Mouse (Mus musculus) heart, embryonic 11.5 days (tissue): ENCODE results near the gene Thg1l. TPM values are rescaled to one million over a fixed set of nuclear protein-coding genes. Genes with fewer than 3 reads are reported as not detected.

Experiments used
- ATAC-seq: fragments of 200-750 bp; cut with Nextera tagmentation; replicated peaks from 2 replicates; pipeline ENCODE4 v1.8.0; 2017; ENCODE audit warnings: moderate library complexity; ENCODE audit not compliant: insufficient number of reproducible peaks, low FRiP score, low TSS enrichment
- H3K27ac ChIP-seq: fragments of 300-500 bp; sonication (generic); 2 replicates; pipeline ENCODE4 v1.5.1; 2014; ENCODE audit warnings: mild to moderate bottlenecking, low read depth, low read length
- H3K27me3 ChIP-seq: fragments of 300-500 bp; sonication (generic); 2 replicates; pipeline ENCODE4 v1.6.1; 2014; ENCODE audit warnings: mild to moderate bottlenecking, low read length, mixed read lengths; ENCODE audit not compliant: control insufficient read depth, insufficient read depth
- H3K36me3 ChIP-seq: fragments of 300-500 bp; sonication (generic); 2 replicates; pipeline ENCODE4 v1.6.1; 2014; ENCODE audit warnings: mild to moderate bottlenecking, low read length, moderate library complexity, mixed read lengths; ENCODE audit not compliant: control insufficient read depth, insufficient read depth
- H3K4me1 ChIP-seq: fragments of 300-500 bp; sonication (generic); 2 replicates; pipeline ENCODE4 v1.6.1; 2014; ENCODE audit warnings: low read length; ENCODE audit not compliant: control insufficient read depth, insufficient read depth
- H3K4me2 ChIP-seq: fragments of 300-500 bp; sonication (generic); 2 replicates; pipeline ENCODE4 v1.6.1; 2014; ENCODE audit warnings: mild to moderate bottlenecking, moderate library complexity
- H3K4me3 ChIP-seq: fragments of 300-500 bp; sonication (generic); 2 replicates; pipeline ENCODE4 v1.5.1; 2014; ENCODE audit warnings: low read depth, low read length
- H3K9ac ChIP-seq: fragments of 300-500 bp; sonication (generic); 2 replicates; pipeline ENCODE4 v1.6.1; 2014; ENCODE audit warnings: mild to moderate bottlenecking, low read depth, low read length, moderate library complexity
- H3K9me3 ChIP-seq: fragments of 300-500 bp; sonication (generic); replicated peaks from 2 replicates; pipeline ENCODE4 v1.6.1; 2016; ENCODE audit warnings: low read length; ENCODE audit not compliant: control insufficient read depth
- WGBS: fragments of 180-500 bp; shearing (Covaris S2); extraction: QIAGEN DNeasy Blood & Tissue Kit; methylation state at CpG from one replicate; pipeline ENCODE4 v1.1.7; 2014; ENCODE audit not compliant: insufficient replicate concordance; 5-methylcytosine and 5-hydroxymethylcytosine counted together
- polyA plus RNA-seq: library from polyadenylated mRNA; unstranded; fragments of >200 nt; fragmentation: Nextera tagmentation; extraction: Ambion mirVana; gene quantifications from 2 replicates; pipeline ENCODE4 v1.2.1, GENCODE M21; 2014

Thg1l gene
- polyA plus RNA-seq, 1 experiment from 2014 or later: 9.5 TPM

DNA sequence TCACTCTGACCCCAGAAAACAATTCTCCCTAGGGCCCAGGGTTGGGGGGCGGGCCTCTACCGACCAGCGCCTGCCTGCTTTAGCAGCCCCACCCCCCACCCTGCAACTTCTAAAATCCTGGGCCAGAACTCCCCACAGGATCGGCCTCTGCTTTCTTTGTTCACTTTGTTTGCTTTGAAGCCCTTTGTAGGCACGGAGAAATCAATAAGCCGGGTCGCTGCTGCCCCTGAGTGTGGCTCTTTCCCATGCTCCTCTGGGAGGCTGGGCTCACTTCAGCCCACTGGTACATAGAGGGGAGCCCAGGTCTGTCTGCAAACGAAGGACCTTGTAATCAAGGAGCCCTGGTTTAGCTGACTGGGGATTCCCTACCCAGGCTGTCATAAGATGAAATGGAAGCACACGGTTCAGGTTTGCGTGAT, 33.8 kb downstream of the Thg1l start:
- Histone ChIP-seq H3K4me2 (peak overlapping the region; percentile 46), H3K9ac (0 out of 2 replicates have a peak overlapping the region, but pooled peaks have one; percentile 47), H3K9me3 (no peaks in the 10 kb centered on the region), H3K36me3 (no peaks in the 10 kb centered on the region), H3K27ac (no peak overlapping the region), H3K27me3 (no peaks in the 10 kb centered on the region), H3K4me1 (peaks cover 4% of the 10 kb centered on the region; the same call in 1 of the 2 replicates), H3K4me3 (no peak overlapping the region)
- no peak for ATAC-seq
- 18% methylated on average over 10 of the region's 10 CpGs for WGBS

DNA sequence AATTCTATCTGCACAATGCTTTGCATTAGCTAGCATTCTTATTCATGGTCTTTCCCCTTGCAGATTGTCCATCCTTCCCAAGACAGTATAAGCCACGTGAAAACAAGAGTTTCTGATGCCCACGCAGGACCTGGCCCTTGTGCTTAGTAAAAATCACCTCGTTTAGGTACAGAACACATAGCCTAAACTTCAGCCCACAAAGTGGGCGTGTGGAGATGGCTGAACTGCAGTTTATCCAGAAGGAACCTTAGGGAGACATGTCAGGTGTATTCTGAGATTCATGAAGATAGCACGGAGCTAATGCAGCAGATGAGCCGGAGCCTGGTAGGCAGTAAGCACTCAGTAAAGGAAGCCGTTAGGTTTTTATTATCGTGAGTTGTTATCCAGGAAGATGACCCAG, 34.3 kb downstream of the Thg1l start:
- peaks cover 4% of the 10 kb centered on the region; the same call in 1 of the 2 replicates for H3K4me1 ChIP-seq
- 59% methylated on average over 8 of the region's 8 CpGs for WGBS
- H3K27ac ChIP-seq: no peak overlapping the region
- H3K4me3 ChIP-seq: no peak overlapping the region
- peak overlapping the region; percentile 46 for H3K4me2 ChIP-seq
- no peak overlapping the region for H3K9ac ChIP-seq
- no peaks in the 10 kb centered on the region for H3K9me3 ChIP-seq
- no peaks in the 10 kb centered on the region for H3K27me3 ChIP-seq
- ATAC-seq: no peak
- no peaks in the 10 kb centered on the region for H3K36me3 ChIP-seq

DNA sequence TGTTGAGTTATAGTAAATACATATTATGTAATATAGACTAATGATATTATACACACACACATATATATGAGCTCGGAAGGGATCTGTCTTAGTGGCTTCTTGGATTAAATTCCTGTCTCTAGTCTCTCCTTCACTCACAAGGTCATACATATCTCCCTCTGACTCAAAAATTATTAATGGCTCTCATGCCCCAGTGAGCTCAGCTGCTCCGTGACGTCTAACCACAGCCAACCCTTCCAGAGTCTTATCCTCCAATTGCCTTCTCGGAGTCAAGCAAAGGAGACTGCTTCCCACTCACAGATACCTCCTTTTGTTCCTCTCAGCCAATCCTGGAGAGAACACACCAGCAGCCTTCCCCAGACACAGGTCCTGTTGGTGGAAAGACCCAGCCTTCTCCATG, 36.5 kb downstream of the Thg1l start:
- H3K36me3 ChIP-seq: no peaks in the 10 kb centered on the region
- H3K9me3 ChIP-seq: no peaks in the 10 kb centered on the region
- WGBS: 76% methylated on average over 4 of the region's 4 CpGs
- ATAC-seq: no peak
- H3K27ac ChIP-seq: no peak overlapping the region
- H3K4me1 ChIP-seq: peaks cover 4% of the 10 kb centered on the region; the same call in 1 of the 2 replicates
- no peaks in the 10 kb centered on the region for H3K27me3 ChIP-seq
- no peak overlapping the region for H3K4me3 ChIP-seq
- no peak overlapping the region for H3K9ac ChIP-seq
- no peak overlapping the region for H3K4me2 ChIP-seq

DNA sequence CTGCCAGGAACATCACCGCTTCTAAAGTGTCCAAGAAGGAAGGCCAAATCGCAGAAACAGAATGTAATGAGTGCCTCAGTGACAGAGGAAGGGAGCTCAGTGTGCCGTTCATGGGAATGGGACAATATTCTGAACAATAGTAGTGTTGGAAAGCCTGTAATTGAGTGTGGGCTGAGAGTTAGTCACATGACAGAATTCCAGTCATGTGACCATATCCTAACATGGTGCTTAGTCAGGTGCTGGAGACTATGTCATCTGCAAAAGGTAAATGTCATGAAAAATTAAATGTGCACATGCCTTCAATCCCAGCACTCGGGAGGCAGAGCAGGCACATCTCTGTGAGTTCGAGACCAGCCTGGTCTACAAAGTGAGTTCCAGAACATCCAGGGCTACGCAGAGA, 37.3 kb downstream of the Thg1l start:
- no peak for ATAC-seq
- no peak overlapping the region for H3K27ac ChIP-seq
- no peaks in the 10 kb centered on the region for H3K27me3 ChIP-seq
- H3K4me3 ChIP-seq: no peak overlapping the region
- no peak overlapping the region for H3K4me2 ChIP-seq
- peaks cover 4% of the 10 kb centered on the region; the same call in 1 of the 2 replicates for H3K4me1 ChIP-seq
- no peaks in the 10 kb centered on the region for H3K9me3 ChIP-seq
- no peak overlapping the region for H3K9ac ChIP-seq
- no peaks in the 10 kb centered on the region for H3K36me3 ChIP-seq
- 87% methylated on average over 6 of the region's 6 CpGs for whole genome bisulfite sequencing

DNA sequence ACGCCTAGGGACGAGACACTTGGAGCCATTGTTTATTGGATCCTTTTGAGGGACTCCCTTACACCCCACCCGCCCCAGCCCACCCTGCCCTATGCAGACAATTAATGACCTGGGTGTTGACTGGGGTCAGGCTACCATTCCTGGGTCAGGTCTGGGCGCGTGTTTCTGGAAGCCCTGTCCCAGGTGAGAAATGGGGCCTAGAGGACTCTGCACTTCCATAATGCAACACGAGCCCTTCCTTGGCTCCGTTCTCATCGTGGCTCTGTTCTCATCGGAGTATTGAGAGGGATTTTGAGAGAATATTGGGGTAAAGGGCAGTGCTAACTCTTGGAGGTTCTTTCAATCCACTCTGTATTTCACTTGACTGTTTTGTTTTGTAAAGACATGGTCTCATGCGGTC, 39.1 kb downstream of the Thg1l start:
- no peak overlapping the region for H3K9ac ChIP-seq
- no peak for ATAC-seq
- no peaks in the 10 kb centered on the region for H3K9me3 ChIP-seq
- no peak overlapping the region for H3K4me3 ChIP-seq
- no peak overlapping the region for H3K27ac ChIP-seq
- H3K36me3 ChIP-seq: peaks cover 6% of the 10 kb centered on the region
- H3K4me2 ChIP-seq: no peak overlapping the region
- peaks cover 1% of the 10 kb centered on the region; the same call in 1 of the 2 replicates for H3K4me1 ChIP-seq
- 84% methylated on average over 10 of the region's 10 CpGs for WGBS
- H3K27me3 ChIP-seq: no peaks in the 10 kb centered on the region

- WGBS: 96% methylated on average over 5 of the region's 5 CpGs
- Histone ChIP-seq H3K4me2 (no peak overlapping the region), H3K27me3 (no peaks in the 10 kb centered on the region), H3K36me3 (peaks cover 26% of the 10 kb centered on the region), H3K9ac (no peak overlapping the region), H3K9me3 (no peaks in the 10 kb centered on the region), H3K4me1 (no peaks in the 10 kb centered on the region), H3K4me3 (no peak overlapping the region), H3K27ac (no peak overlapping the region)
- ATAC-seq: no peak
Measured at GRCm38 (mm10) chr11:45910701-45911100, 44.6 kb downstream of the Thg1l start.

DNA sequence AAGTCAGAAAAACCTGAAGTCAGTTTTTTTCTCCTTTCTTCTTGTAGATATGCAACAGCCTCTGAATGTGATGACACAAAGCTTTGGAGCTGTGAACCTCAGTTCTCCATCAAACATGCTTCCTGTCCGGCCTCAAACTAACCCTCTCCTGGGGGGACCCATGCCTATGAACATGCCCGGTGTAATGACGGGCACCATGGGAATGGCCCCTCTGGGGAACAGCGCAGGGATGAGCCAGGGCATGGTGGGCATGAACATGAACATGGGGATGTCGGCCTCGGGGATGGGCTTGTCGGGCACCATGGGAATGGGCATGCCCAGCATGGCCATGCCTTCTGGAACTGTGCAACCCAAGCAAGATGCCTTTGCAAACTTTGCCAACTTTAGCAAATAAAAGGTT, 46.4 kb downstream of the Thg1l start:
- H3K9me3 ChIP-seq: no peaks in the 10 kb centered on the region
- 91% methylated on average over 7 of the region's 7 CpGs for WGBS
- H3K4me1 ChIP-seq: no peaks in the 10 kb centered on the region
- H3K4me2 ChIP-seq: no peak overlapping the region
- no peak overlapping the region for H3K27ac ChIP-seq
- no peak for ATAC-seq
- H3K36me3 ChIP-seq: peaks cover 26% of the 10 kb centered on the region
- H3K4me3 ChIP-seq: no peak overlapping the region
- H3K9ac ChIP-seq: no peak overlapping the region
- no peaks in the 10 kb centered on the region for H3K27me3 ChIP-seq

DNA sequence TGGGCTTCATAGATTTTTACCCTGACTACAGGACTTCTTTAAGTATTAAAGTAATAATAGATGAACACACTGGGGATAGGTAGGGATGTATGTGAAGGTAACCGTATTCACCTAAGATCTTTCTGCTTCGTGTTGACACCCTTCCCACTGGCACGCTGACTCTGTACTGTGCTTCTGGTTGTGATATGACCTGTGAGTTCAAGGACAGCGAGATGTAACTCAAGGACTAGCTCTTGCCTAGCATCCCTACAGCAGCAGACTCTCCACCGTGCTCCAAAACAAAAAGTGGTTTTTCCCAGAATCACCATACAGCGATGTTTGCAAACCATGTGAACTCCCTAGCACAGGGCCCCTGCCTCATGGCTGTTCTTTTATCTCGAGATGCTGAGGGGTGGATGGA, 47.2 kb downstream of the Thg1l start:
- Histone ChIP-seq H3K27ac (no peak overlapping the region), H3K4me2 (no peak overlapping the region), H3K4me1 (no peaks in the 10 kb centered on the region), H3K9ac (no peak overlapping the region), H3K9me3 (no peaks in the 10 kb centered on the region), H3K4me3 (no peak overlapping the region), H3K27me3 (no peaks in the 10 kb centered on the region), H3K36me3 (peaks cover 33% of the 10 kb centered on the region)
- ATAC-seq: no peak
- 94% methylated on average over 7 of the region's 7 CpGs for WGBS

DNA sequence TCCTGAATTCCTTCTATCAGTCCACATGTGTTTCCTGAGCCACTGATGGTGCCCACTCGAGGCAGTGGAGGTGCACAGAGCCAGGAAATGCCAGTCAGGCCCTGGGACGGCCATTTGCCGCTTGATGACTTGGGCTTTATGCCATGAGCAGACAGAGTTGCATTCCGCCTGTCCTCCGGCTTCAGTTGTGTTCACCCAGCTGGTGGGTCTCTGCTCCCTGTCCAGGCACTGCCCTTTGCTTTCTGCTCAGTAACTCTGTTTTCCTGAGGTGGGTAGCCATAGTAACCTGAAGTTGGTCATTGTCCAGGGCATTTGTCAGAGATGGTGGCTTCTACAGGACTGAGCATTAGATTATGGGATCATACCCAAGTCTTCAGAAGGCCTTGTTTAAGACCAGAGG, 48.0 kb downstream of the Thg1l start:
- no peaks in the 10 kb centered on the region for H3K9me3 ChIP-seq
- no peak overlapping the region for H3K27ac ChIP-seq
- no peak overlapping the region for H3K4me3 ChIP-seq
- peaks cover 34% of the 10 kb centered on the region for H3K36me3 ChIP-seq
- no peak overlapping the region for H3K9ac ChIP-seq
- 81% methylated on average over 5 of the region's 5 CpGs for WGBS
- H3K27me3 ChIP-seq: no peaks in the 10 kb centered on the region
- ATAC-seq: no peak
- H3K4me2 ChIP-seq: no peak overlapping the region
- no peaks in the 10 kb centered on the region for H3K4me1 ChIP-seq
